Mouse (Mus musculus): ENCODE measurements at regions not wholly inside any gene's neighbourhood (a gene's known extent, or its start where the extent isn't known, plus 50 kb on each side); places are given as distances from the start of the nearest gene placed in this dataset.

- H3K27me3 ChIP-seq (ENCODE audit: control insufficient read depth, insufficient read depth, low read length): no peaks in the 10 kb centered on the region
- no peak overlapping the region for H3K4me3 ChIP-seq (ENCODE audit: control insufficient read depth, low read depth, low read length)
- no peak overlapping the region for H3K27ac ChIP-seq (ENCODE audit: control insufficient read depth, insufficient read depth, low read depth, low read length)
- no peak for TF ChIP-seq CTCF (IDR thresholded peaks at IDR 0.05; ENCODE audit: control insufficient read depth, insufficient read depth, insufficient replicate concordance, low read depth, low read length)
- TF ChIP-seq POLR2A (IDR thresholded peaks at IDR 0.05; ENCODE audit: control insufficient read depth, low read depth, low read length): no peak
- no peaks in the 10 kb centered on the region for H3K36me3 ChIP-seq (ENCODE audit: control insufficient read depth, insufficient read depth, low read length)
- H3K4me1 ChIP-seq (ENCODE audit: control insufficient read depth, insufficient read depth, low read length): no peaks in the 10 kb centered on the region
These were observed 586.1 kb downstream of the Hdgfl1 start for GRCm38 (mm10) chr13:26183879-26184278.

GRCm38 (mm10) chr13:26171891-26172482 lies 598.0 kb downstream of the Hdgfl1 start:
- H3K4me3 ChIP-seq (ENCODE audit: control insufficient read depth, low read depth, low read length): no peak overlapping the region
- H3K4me1 ChIP-seq (ENCODE audit: control insufficient read depth, insufficient read depth, low read length): no peaks in the 10 kb centered on the region
- H3K36me3 ChIP-seq (ENCODE audit: control insufficient read depth, insufficient read depth, low read length): no peaks in the 10 kb centered on the region
- TF ChIP-seq POLR2A (IDR thresholded peaks at IDR 0.05; ENCODE audit: control insufficient read depth, low read depth, low read length) (no peak), CTCF (IDR thresholded peaks at IDR 0.05; ENCODE audit: control insufficient read depth, insufficient read depth, insufficient replicate concordance, low read depth, low read length) (no peak)
- no peaks in the 10 kb centered on the region for H3K27me3 ChIP-seq (ENCODE audit: control insufficient read depth, insufficient read depth, low read length)
- no peak overlapping the region for H3K27ac ChIP-seq (ENCODE audit: control insufficient read depth, insufficient read depth, low read depth, low read length)

- TF ChIP-seq CTCF (IDR thresholded peaks at IDR 0.05; ENCODE audit: control insufficient read depth, insufficient read depth, insufficient replicate concordance, low read depth, low read length) (no peak), POLR2A (IDR thresholded peaks at IDR 0.05; ENCODE audit: control insufficient read depth, low read depth, low read length) (no peak)
- H3K27ac ChIP-seq (ENCODE audit: control insufficient read depth, insufficient read depth, low read depth, low read length): no peak overlapping the region
- no peak overlapping the region for H3K4me3 ChIP-seq (ENCODE audit: control insufficient read depth, low read depth, low read length)
- H3K4me1 ChIP-seq (ENCODE audit: control insufficient read depth, insufficient read depth, low read length): no peaks in the 10 kb centered on the region
- no peaks in the 10 kb centered on the region for H3K27me3 ChIP-seq (ENCODE audit: control insufficient read depth, insufficient read depth, low read length)
- no peaks in the 10 kb centered on the region for H3K36me3 ChIP-seq (ENCODE audit: control insufficient read depth, insufficient read depth, low read length)
These were observed 600.3 kb downstream of the Hdgfl1 start for GRCm38 (mm10) chr13:26169641-26170040.

- no peak overlapping the region for H3K4me3 ChIP-seq (ENCODE audit: control insufficient read depth, low read depth, low read length)
- no peak for TF ChIP-seq POLR2A (IDR thresholded peaks at IDR 0.05; ENCODE audit: control insufficient read depth, low read depth, low read length)
- peak; percentile 17; the same call in 1 of the 2 replicates for TF ChIP-seq CTCF (IDR thresholded peaks at IDR 0.05; ENCODE audit: control insufficient read depth, insufficient read depth, insufficient replicate concordance, low read depth, low read length)
- no peaks in the 10 kb centered on the region for H3K36me3 ChIP-seq (ENCODE audit: control insufficient read depth, insufficient read depth, low read length)
- H3K27ac ChIP-seq (ENCODE audit: control insufficient read depth, insufficient read depth, low read depth, low read length): no peak overlapping the region
- no peaks in the 10 kb centered on the region for H3K4me1 ChIP-seq (ENCODE audit: control insufficient read depth, insufficient read depth, low read length)
- H3K27me3 ChIP-seq (ENCODE audit: control insufficient read depth, insufficient read depth, low read length): no peaks in the 10 kb centered on the region
These were observed 611.3 kb downstream of the Hdgfl1 start for GRCm38 (mm10) chr13:26158703-26159102.

GRCm38 (mm10) chr13:26154701-26155471 lies 615.1 kb downstream of the Hdgfl1 start:
- Histone ChIP-seq H3K27me3 (ENCODE audit: control insufficient read depth, insufficient read depth, low read length) (no peaks in the 10 kb centered on the region), H3K36me3 (ENCODE audit: control insufficient read depth, insufficient read depth, low read length) (no peaks in the 10 kb centered on the region), H3K4me1 (ENCODE audit: control insufficient read depth, insufficient read depth, low read length) (no peaks in the 10 kb centered on the region), H3K27ac (ENCODE audit: control insufficient read depth, insufficient read depth, low read depth, low read length) (no peak overlapping the region), H3K4me3 (ENCODE audit: control insufficient read depth, low read depth, low read length) (no peak overlapping the region)
- TF ChIP-seq CTCF (IDR thresholded peaks at IDR 0.05; ENCODE audit: control insufficient read depth, insufficient read depth, insufficient replicate concordance, low read depth, low read length) (no peak), POLR2A (IDR thresholded peaks at IDR 0.05; ENCODE audit: control insufficient read depth, low read depth, low read length) (no peak)

- TF ChIP-seq CTCF (IDR thresholded peaks at IDR 0.05; ENCODE audit: control insufficient read depth, insufficient read depth, insufficient replicate concordance, low read depth, low read length): no peak
- no peak for TF ChIP-seq POLR2A (IDR thresholded peaks at IDR 0.05; ENCODE audit: control insufficient read depth, low read depth, low read length)
- no peaks in the 10 kb centered on the region for H3K36me3 ChIP-seq (ENCODE audit: control insufficient read depth, insufficient read depth, low read length)
- H3K27me3 ChIP-seq (ENCODE audit: control insufficient read depth, insufficient read depth, low read length): no peaks in the 10 kb centered on the region
- H3K27ac ChIP-seq (ENCODE audit: control insufficient read depth, insufficient read depth, low read depth, low read length): no peak overlapping the region
- no peaks in the 10 kb centered on the region for H3K4me1 ChIP-seq (ENCODE audit: control insufficient read depth, insufficient read depth, low read length)
- no peak overlapping the region for H3K4me3 ChIP-seq (ENCODE audit: control insufficient read depth, low read depth, low read length)
These were observed 615.7 kb downstream of the Hdgfl1 start for GRCm38 (mm10) chr13:26154251-26154650.

- H3K4me3 ChIP-seq (ENCODE audit: control insufficient read depth, low read depth, low read length): no peak overlapping the region
- no peak for TF ChIP-seq CTCF (IDR thresholded peaks at IDR 0.05; ENCODE audit: control insufficient read depth, insufficient read depth, insufficient replicate concordance, low read depth, low read length)
- no peak for TF ChIP-seq POLR2A (IDR thresholded peaks at IDR 0.05; ENCODE audit: control insufficient read depth, low read depth, low read length)
- no peaks in the 10 kb centered on the region for H3K27me3 ChIP-seq (ENCODE audit: control insufficient read depth, insufficient read depth, low read length)
- H3K4me1 ChIP-seq (ENCODE audit: control insufficient read depth, insufficient read depth, low read length): no peaks in the 10 kb centered on the region
- H3K27ac ChIP-seq (ENCODE audit: control insufficient read depth, insufficient read depth, low read depth, low read length): no peak overlapping the region
- H3K36me3 ChIP-seq (ENCODE audit: control insufficient read depth, insufficient read depth, low read length): no peaks in the 10 kb centered on the region
These were observed 616.9 kb downstream of the Hdgfl1 start for GRCm38 (mm10) chr13:26153093-26153492.
